Comparison of ENCODE assay signal across 10 mouse cellular contexts in the genomic region with DNA sequence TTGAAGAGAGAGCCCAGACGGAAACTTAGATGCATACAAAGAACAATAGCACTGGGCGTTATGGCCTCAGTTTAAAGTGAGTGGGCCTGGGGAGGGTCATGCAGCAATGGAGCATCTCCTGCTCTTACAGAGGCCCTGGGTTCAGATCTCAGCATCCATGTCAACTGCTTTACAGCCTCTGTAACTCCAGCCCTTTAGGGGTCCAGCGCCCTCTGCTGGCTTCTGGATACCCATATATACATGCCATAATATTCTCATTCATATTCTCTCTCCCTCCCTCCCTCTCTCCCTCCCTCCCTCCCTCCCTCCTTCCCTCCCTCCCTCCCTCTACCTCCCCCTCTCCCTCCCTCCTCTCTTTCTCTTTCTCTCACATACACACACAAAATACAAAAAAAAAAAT. TPM values are rescaled to one million over a fixed set of nuclear protein-coding genes. Genes with fewer than 3 reads are reported as not detected.
DNase-seq lines count a peak whose midpoint lies in the region; ATAC-seq and TF ChIP-seq lines count a peak whose summit lies in the region.
"Had no signal": no experiment of that assay in that cellular context is flagged by ENCODE, and none has a peak within 500 bp of the region (broad histone marks: within the 10 kb centered on the region; RNA-seq: fewer than 3 reads in every experiment).

No protein-coding gene starts in this region.

- H3K4me1 ChIP-seq in lung, postnatal 0 days (ENCODE audit: insufficient read depth, low read depth, low read length): 0 out of 2 replicates have a peak, but pooled peaks cover 2% of the 10 kb centered on the region
- peaks cover 15% of the 10 kb centered on the region for H3K4me1 ChIP-seq in embryonic facial prominence, embryonic 10.5 days

- ATAC-seq in lung, postnatal 0 days: no peak

- no peak overlapping the region for H3K9ac ChIP-seq in lung, postnatal 0 days (replicated peaks; ENCODE audit: low read depth)

- DNase-seq in adrenal gland, postnatal 10 days: peak; percentile 12
- no peak for DNase-seq in adrenal gland, adult (ENCODE audit: inconsistent age in 2 of 2, low spot score in 1 of 2)
- DNase-seq in lung, postnatal 36 days: peak; percentile 56
- no peak for DNase-seq in lung, postnatal 0 days (ENCODE audit: low spot score)
- DNase-seq in kidney, postnatal 4 days: peak; percentile 37 to 40
- peak; percentile 13 to 43 for DNase-seq in thymus, postnatal 10 days (ENCODE audit: low spot score in 2 of 2)
- no peak for DNase-seq in embryonic facial prominence, embryonic 10.5 days (ENCODE audit: low spot score)
- DNase-seq in left cerebral cortex, adult 2 months (ENCODE audit: extremely low spot score in 1 of 2, low spot score in 2 of 2): no peak
- DNase-seq: cerebellum, adult 2 months had no signal

- intact Hi-C loops in left cerebral cortex, adult 2 months (cut with DNase I): loop anchor here (5.0 kb wide), 1 partner anchor 135 kb away; no protein-coding TSS in a partner anchor

- H3K4me2 ChIP-seq in lung, postnatal 0 days (replicated peaks; ENCODE audit: low read depth, low read length): no peak overlapping the region

- TF ChIP-seq CTCF in lung, postnatal 0 days (IDR thresholded peaks at IDR 0.05): no peak
- no peak for TF ChIP-seq CTCF in left cerebral cortex, adult 2 months (IDR thresholded peaks at IDR 0.05)

- no peaks in the 10 kb centered on the region for H3K36me3 ChIP-seq in lung, postnatal 0 days (ENCODE audit: insufficient read depth, low read length)
- no peaks in the 10 kb centered on the region for H3K36me3 ChIP-seq in embryonic facial prominence, embryonic 10.5 days (replicated peaks)

- 86% methylated on average over 3 of the region's 3 CpGs for WGBS in lung, postnatal 0 days
- 74% methylated on average over 3 of the region's 3 CpGs for WGBS in embryonic facial prominence, embryonic 10.5 days

- no peak overlapping the region for H3K4me3 ChIP-seq in lung, postnatal 0 days (ENCODE audit: low read depth, low read length)
- no peak overlapping the region for H3K4me3 ChIP-seq in embryonic facial prominence, embryonic 10.5 days
- H3K4me3 ChIP-seq in left cerebral cortex, adult 2 months: no peak overlapping the region
- H3K4me3 ChIP-seq: megakaryocyte, embryonic 14.5 days had no signal

- TF ChIP-seq EP300 in lung, postnatal 0 days (IDR thresholded peaks at IDR 0.05): no peak

- no peak overlapping the region for H3K27ac ChIP-seq in lung, postnatal 0 days (ENCODE audit: low read length)
- H3K27ac ChIP-seq in embryonic facial prominence, embryonic 10.5 days (replicated peaks): no peak overlapping the region
- no peak overlapping the region for H3K27ac ChIP-seq in left cerebral cortex, adult 2 months

- no peaks in the 10 kb centered on the region for H3K27me3 ChIP-seq in lung, postnatal 0 days (replicated peaks; ENCODE audit: insufficient read depth, low read length)
- H3K27me3 ChIP-seq in embryonic facial prominence, embryonic 10.5 days (replicated peaks; ENCODE audit: low read depth, poor library complexity, severe bottlenecking): no peaks in the 10 kb centered on the region
- H3K27me3 ChIP-seq: megakaryocyte, embryonic 14.5 days had no signal

- H3K9me3 ChIP-seq in lung, postnatal 0 days (ENCODE audit: low read length): no peaks in the 10 kb centered on the region
- H3K9me3 ChIP-seq in embryonic facial prominence, embryonic 10.5 days: no peaks in the 10 kb centered on the region

RNA-seq across cellular contexts. Expression of a gene that starts 49.0 kb away (rescaled TPM):
- 10 to 100 TPM; 13.5 to 17.7 TPM for total RNA-seq in adrenal gland, postnatal 10 days (2021)
- 43.6 and 44.9 TPM in 2 replicates for polyA plus RNA-seq in lung, postnatal 0 days (2015; fragmentation: Nextera tagmentation; extraction: Ambion mirVana)
- polyA plus RNA-seq in embryonic facial prominence, embryonic 10.5 days (2016; fragmentation: Nextera tagmentation; extraction: Ambion mirVana): 29.6 and 33.2 TPM in 2 replicates
- total RNA-seq in left cerebral cortex, adult 2 months (2021): 10 to 100 TPM; 23.0 to 28.5 TPM

Comparison
In these comparisons a context has a peak if more than half of its experiments do, and no peak if none do; other contexts are left out.
1. DNase-seq: peak in adrenal gland, postnatal 10 days (single experiment), lung, postnatal 36 days (single experiment), kidney, postnatal 4 days (2 of 2) and thymus, postnatal 10 days (2 of 2); none in adrenal gland, adult (0 of 2), lung, postnatal 0 days (single experiment), embryonic facial prominence, embryonic 10.5 days (single experiment) and left cerebral cortex, adult 2 months (0 of 2).